Comparison of ENCODE assay signal across 8 mouse cellular contexts in genomic region chr8:70129309-70129952, GRCm38 (mm10). TPM values are rescaled to one million over a fixed set of nuclear protein-coding genes. Genes with fewer than 3 reads are reported as not detected.
DNase-seq lines count a peak whose midpoint lies in the region; ATAC-seq lines count a peak whose summit lies in the region.

No protein-coding gene starts in this region.

- H3K9ac ChIP-seq in hindbrain, embryonic 13.5 days, result no peak overlapping the region
- H3K9ac ChIP-seq in hindbrain, embryonic 11.5 days (ENCODE audit: low read depth, low read length), result no peak overlapping the region
- H3K9ac ChIP-seq in forebrain, embryonic 16.5 days (replicated peaks; ENCODE audit: low read depth, low read length), result no peak overlapping the region
- no peak overlapping the region for H3K9ac ChIP-seq in hindbrain, embryonic 14.5 days
- H3K9ac ChIP-seq in stomach, embryonic 16.5 days (ENCODE audit: low read length), result no peak overlapping the region

- DNase-seq in hindbrain, embryonic 11.5 days (ENCODE audit: low spot score), result no peak
- DNase-seq in ZHBTc4 (ENCODE audit: low read depth, low spot score), result peak; percentile 53
- DNase-seq in hindbrain, embryonic 14.5 days (ENCODE audit: low spot score), result no peak
- DNase-seq in left cerebral cortex, postnatal 25 days (ENCODE audit: low spot score in 2 of 2), result peak; percentile 67 to 81
- DNase-seq in thymus, postnatal 4 days, result no peak

- no peaks in the 10 kb centered on the region for H3K9me3 ChIP-seq in hindbrain, embryonic 13.5 days
- H3K9me3 ChIP-seq in hindbrain, embryonic 11.5 days (ENCODE audit: control insufficient read depth, low read length), result no peaks in the 10 kb centered on the region
- H3K9me3 ChIP-seq in forebrain, embryonic 16.5 days (ENCODE audit: control insufficient read depth, low read length), result no peaks in the 10 kb centered on the region
- H3K9me3 ChIP-seq in hindbrain, embryonic 14.5 days (ENCODE audit: control insufficient read depth, low read length), result no peaks in the 10 kb centered on the region
- no peaks in the 10 kb centered on the region for H3K9me3 ChIP-seq in stomach, embryonic 16.5 days (replicated peaks; ENCODE audit: control insufficient read depth, low read length)

- peak overlapping the region; percentile 76 for H3K27ac ChIP-seq in hindbrain, embryonic 13.5 days
- H3K27ac ChIP-seq in hindbrain, embryonic 11.5 days (ENCODE audit: low read depth, low read length), result no peak overlapping the region
- peak overlapping the region; percentile 71 for H3K27ac ChIP-seq in forebrain, embryonic 16.5 days (ENCODE audit: low read length)
- H3K27ac ChIP-seq in hindbrain, embryonic 14.5 days, result peak overlapping the region; percentile 74
- H3K27ac ChIP-seq in stomach, embryonic 16.5 days (ENCODE audit: low read length), result 0 out of 2 replicates have a peak overlapping the region, but pooled peaks have one; percentile 15

- H3K4me1 ChIP-seq in hindbrain, embryonic 13.5 days (replicated peaks), result peaks cover 30% of the 10 kb centered on the region
- peaks cover 5% of the 10 kb centered on the region; the same call in 1 of the 2 replicates for H3K4me1 ChIP-seq in hindbrain, embryonic 11.5 days (replicated peaks; ENCODE audit: control insufficient read depth, insufficient read depth, low read length)
- peaks cover 30% of the 10 kb centered on the region for H3K4me1 ChIP-seq in forebrain, embryonic 16.5 days (replicated peaks; ENCODE audit: control insufficient read depth, insufficient read depth, low read length)
- H3K4me1 ChIP-seq in hindbrain, embryonic 14.5 days (replicated peaks; ENCODE audit: control insufficient read depth, insufficient read depth, low read length), result peaks cover 13% of the 10 kb centered on the region; the same call in 1 of the 2 replicates
- H3K4me1 ChIP-seq in stomach, embryonic 16.5 days (ENCODE audit: control insufficient read depth, insufficient read depth, low read length), result no peaks in the 10 kb centered on the region

- no peak overlapping the region for H3K4me3 ChIP-seq in hindbrain, embryonic 13.5 days
- no peak overlapping the region for H3K4me3 ChIP-seq in hindbrain, embryonic 11.5 days (ENCODE audit: low read depth, low read length)
- no peak overlapping the region for H3K4me3 ChIP-seq in forebrain, embryonic 16.5 days (replicated peaks; ENCODE audit: low read length)
- no peak overlapping the region for H3K4me3 ChIP-seq in hindbrain, embryonic 14.5 days (replicated peaks; ENCODE audit: low read length)
- no peak overlapping the region for H3K4me3 ChIP-seq in stomach, embryonic 16.5 days (replicated peaks; ENCODE audit: low read length)

- 68% methylated on average over 9 of the region's 9 CpGs for WGBS in hindbrain, embryonic 13.5 days
- WGBS in hindbrain, embryonic 11.5 days, result 69% methylated on average over 9 of the region's 9 CpGs
- 37% methylated on average over 9 of the region's 9 CpGs for WGBS in forebrain, embryonic 16.5 days
- WGBS in hindbrain, embryonic 14.5 days, result 61% methylated on average over 9 of the region's 9 CpGs
- WGBS in stomach, embryonic 16.5 days, result 62% methylated on average over 9 of the region's 9 CpGs

- ATAC-seq in hindbrain, embryonic 13.5 days (ENCODE audit: low FRiP score), result peak; percentile 63
- no peak for ATAC-seq in hindbrain, embryonic 11.5 days (ENCODE audit: low FRiP score)
- peak; percentile 68 for ATAC-seq in forebrain, embryonic 16.5 days
- peak; percentile 68 for ATAC-seq in hindbrain, embryonic 14.5 days (ENCODE audit: low FRiP score)
- no peak for ATAC-seq in stomach, embryonic 16.5 days (ENCODE audit: insufficient read depth, low FRiP score)

- H3K27me3 ChIP-seq in hindbrain, embryonic 13.5 days, result peaks cover 6% of the 10 kb centered on the region; the same call in 1 of the 2 replicates
- H3K27me3 ChIP-seq in hindbrain, embryonic 11.5 days (ENCODE audit: control insufficient read depth, insufficient read depth, low read length), result no peaks in the 10 kb centered on the region
- H3K27me3 ChIP-seq in forebrain, embryonic 16.5 days (replicated peaks; ENCODE audit: control insufficient read depth, insufficient read depth, low read length), result no peaks in the 10 kb centered on the region
- no peaks in the 10 kb centered on the region for H3K27me3 ChIP-seq in hindbrain, embryonic 14.5 days (ENCODE audit: control insufficient read depth, insufficient read depth, low read length)
- H3K27me3 ChIP-seq in stomach, embryonic 16.5 days (ENCODE audit: control insufficient read depth, insufficient read depth, low read length), result no peaks in the 10 kb centered on the region

- H3K36me3 ChIP-seq in hindbrain, embryonic 13.5 days, result peaks cover 22% of the 10 kb centered on the region
- no peaks in the 10 kb centered on the region for H3K36me3 ChIP-seq in hindbrain, embryonic 11.5 days (ENCODE audit: control insufficient read depth, insufficient read depth, low read length)
- H3K36me3 ChIP-seq in forebrain, embryonic 16.5 days (ENCODE audit: control insufficient read depth, insufficient read depth), result peaks cover 4% of the 10 kb centered on the region
- H3K36me3 ChIP-seq in hindbrain, embryonic 14.5 days (replicated peaks; ENCODE audit: control insufficient read depth, insufficient read depth), result peaks cover 16% of the 10 kb centered on the region
- no peaks in the 10 kb centered on the region; the same call in 1 of the 2 replicates for H3K36me3 ChIP-seq in stomach, embryonic 16.5 days (ENCODE audit: control insufficient read depth, insufficient read depth, low read length)

- no peak overlapping the region for H3K4me2 ChIP-seq in hindbrain, embryonic 13.5 days
- no peak overlapping the region for H3K4me2 ChIP-seq in hindbrain, embryonic 11.5 days (replicated peaks; ENCODE audit: low read depth, low read length)
- H3K4me2 ChIP-seq in forebrain, embryonic 16.5 days (ENCODE audit: low read length), result no peak overlapping the region
- H3K4me2 ChIP-seq in hindbrain, embryonic 14.5 days (replicated peaks), result no peak overlapping the region
- no peak overlapping the region for H3K4me2 ChIP-seq in stomach, embryonic 16.5 days (ENCODE audit: low read depth, low read length)

- intact Hi-C loops in left cerebral cortex, postnatal 25 days (cut with DNase I), result no loop called here

RNA-seq across cellular contexts. Expression of gene Nr2c2ap, which starts 1.7 kb away (rescaled TPM):
- polyA plus RNA-seq in hindbrain, embryonic 13.5 days (2015; fragmentation: Nextera tagmentation; extraction: Ambion mirVana), result 32.6 and 36.4 TPM in 2 replicates
- 16.7 and 19.2 TPM in 2 replicates for polyA plus RNA-seq in hindbrain, embryonic 11.5 days (2014; fragmentation: Nextera tagmentation; extraction: Ambion mirVana)
- 44.0 and 44.8 TPM in 2 replicates for polyA plus RNA-seq in forebrain, embryonic 16.5 days (2015; fragmentation: Nextera tagmentation; extraction: Ambion mirVana)
- polyA plus RNA-seq in hindbrain, embryonic 14.5 days (2014; fragmentation: Nextera tagmentation; extraction: Ambion mirVana), result 29.1 and 29.5 TPM in 2 replicates
- 10 to 100 TPM; 21.7 to 21.9 TPM for total RNA-seq in left cerebral cortex, postnatal 25 days (2021)
- polyA plus RNA-seq in stomach, embryonic 16.5 days (2015; fragmentation: Nextera tagmentation; extraction: Ambion mirVana), result 35.7 and 37.1 TPM in 2 replicates

RNA-seq across cellular contexts. Expression of gene Ncan, which starts 8.8 kb away (rescaled TPM):
- 128 and 135 TPM in 2 replicates for polyA plus RNA-seq in hindbrain, embryonic 13.5 days (2015; fragmentation: Nextera tagmentation; extraction: Ambion mirVana)
- 71.3 and 74.5 TPM in 2 replicates for polyA plus RNA-seq in hindbrain, embryonic 11.5 days (2014; fragmentation: Nextera tagmentation; extraction: Ambion mirVana)
- polyA plus RNA-seq in forebrain, embryonic 16.5 days (2015; fragmentation: Nextera tagmentation; extraction: Ambion mirVana), result 145 and 166 TPM in 2 replicates
- 141 and 152 TPM in 2 replicates for polyA plus RNA-seq in hindbrain, embryonic 14.5 days (2014; fragmentation: Nextera tagmentation; extraction: Ambion mirVana)
- total RNA-seq in left cerebral cortex, postnatal 25 days (2021), result 100 to 1,000 TPM; 219 to 220 TPM
- 0.96 and 1.4 TPM in 2 replicates for polyA plus RNA-seq in stomach, embryonic 16.5 days (2015; fragmentation: Nextera tagmentation; extraction: Ambion mirVana)

RNA-seq across cellular contexts. Expression of gene Rfxank, which starts 9.5 kb away (rescaled TPM):
- 12.5 and 14.3 TPM in 2 replicates for polyA plus RNA-seq in hindbrain, embryonic 13.5 days (2015; fragmentation: Nextera tagmentation; extraction: Ambion mirVana)
- 10.9 and 14.6 TPM in 2 replicates for polyA plus RNA-seq in hindbrain, embryonic 11.5 days (2014; fragmentation: Nextera tagmentation; extraction: Ambion mirVana)
- 10.5 and 14.4 TPM in 2 replicates for polyA plus RNA-seq in forebrain, embryonic 16.5 days (2015; fragmentation: Nextera tagmentation; extraction: Ambion mirVana)
- 7.2 and 8.2 TPM in 2 replicates for polyA plus RNA-seq in hindbrain, embryonic 14.5 days (2014; fragmentation: Nextera tagmentation; extraction: Ambion mirVana)
- 10 to 100 TPM; 10.2 to 12.4 TPM for total RNA-seq in left cerebral cortex, postnatal 25 days (2021)
- 14.5 and 17.1 TPM in 2 replicates for polyA plus RNA-seq in stomach, embryonic 16.5 days (2015; fragmentation: Nextera tagmentation; extraction: Ambion mirVana)

RNA-seq across cellular contexts. Expression of gene Borcs8, which starts 9.9 kb away (rescaled TPM):
- 53.6 and 58.2 TPM in 2 replicates for polyA plus RNA-seq in hindbrain, embryonic 13.5 days (2015; fragmentation: Nextera tagmentation; extraction: Ambion mirVana)
- polyA plus RNA-seq in hindbrain, embryonic 11.5 days (2014; fragmentation: Nextera tagmentation; extraction: Ambion mirVana), result 48.4 and 49.0 TPM in 2 replicates
- polyA plus RNA-seq in forebrain, embryonic 16.5 days (2015; fragmentation: Nextera tagmentation; extraction: Ambion mirVana), result 48.1 and 60.0 TPM in 2 replicates
- 62.1 and 62.7 TPM in 2 replicates for polyA plus RNA-seq in hindbrain, embryonic 14.5 days (2014; fragmentation: Nextera tagmentation; extraction: Ambion mirVana)
- total RNA-seq in left cerebral cortex, postnatal 25 days (2021), result 10 to 100 TPM; 46.8 to 51.0 TPM
- polyA plus RNA-seq in stomach, embryonic 16.5 days (2015; fragmentation: Nextera tagmentation; extraction: Ambion mirVana), result 38.0 and 42.8 TPM in 2 replicates

RNA-seq across cellular contexts. Expression of gene Mef2b, which starts 10.1 kb away (rescaled TPM):
- polyA plus RNA-seq in hindbrain, embryonic 13.5 days (2015; fragmentation: Nextera tagmentation; extraction: Ambion mirVana), result 0.40 TPM in 2 replicates
- 0.28 and 0.32 TPM in 2 replicates for polyA plus RNA-seq in hindbrain, embryonic 11.5 days (2014; fragmentation: Nextera tagmentation; extraction: Ambion mirVana)
- polyA plus RNA-seq in forebrain, embryonic 16.5 days (2015; fragmentation: Nextera tagmentation; extraction: Ambion mirVana), result 0.34 and 0.81 TPM in 2 replicates
- 0.73 and 0.83 TPM in 2 replicates for polyA plus RNA-seq in hindbrain, embryonic 14.5 days (2014; fragmentation: Nextera tagmentation; extraction: Ambion mirVana)
- under 1 TPM in 1 of 2 experiments, not detected in 1; 0.57 TPM for total RNA-seq in left cerebral cortex, postnatal 25 days (2021)
- polyA plus RNA-seq in stomach, embryonic 16.5 days (2015; fragmentation: Nextera tagmentation; extraction: Ambion mirVana), result 0.25 TPM in 2 replicates

Comparison
In these comparisons a context has a peak if more than half of its experiments do, and no peak if none do; other contexts are left out.
1. ATAC-seq: peak in hindbrain, embryonic 13.5 days (single experiment), forebrain, embryonic 16.5 days (single experiment) and hindbrain, embryonic 14.5 days (single experiment); none in hindbrain, embryonic 11.5 days (single experiment) and stomach, embryonic 16.5 days (single experiment).
2. DNase-seq: peak in ZHBTc4 (single experiment) and left cerebral cortex, postnatal 25 days (2 of 2); none in hindbrain, embryonic 11.5 days (single experiment), hindbrain, embryonic 14.5 days (single experiment) and thymus, postnatal 4 days (single experiment).
3. RNA of gene Ncan, which starts 8.8 kb away (polyA plus RNA-seq): 145 to 166 TPM in forebrain, embryonic 16.5 days, 141 to 152 TPM in hindbrain, embryonic 14.5 days, 128 to 135 TPM in hindbrain, embryonic 13.5 days and 71.3 to 74.5 TPM in hindbrain, embryonic 11.5 days; 0.96 to 1.4 TPM in stomach, embryonic 16.5 days; every median in the first group is over 10 times any median in the second.